Mouse (Mus musculus) right cerebral cortex, postnatal 14 days (tissue): ENCODE data around the gene Ip6k1.
"Not testable (repeated sequence)": the region's sequence is repeated elsewhere in the genome, so short reads cannot be mapped to it uniquely, and the experiment has no call there.

Experiments
- DNase-seq: peaks from one replicate; pipeline ENCODE4 v3.0.0; 2022

The Ip6k1 gene

GRCm38 (mm10) chr9:107982681-107983346, 19.5 kb upstream of the Ip6k1 start, which contains the start of gene Gm20661:
TSS of gene Gm20661 (plus strand) at chr9:107983058.
- peak; percentile 51 for DNase-seq

DNA sequence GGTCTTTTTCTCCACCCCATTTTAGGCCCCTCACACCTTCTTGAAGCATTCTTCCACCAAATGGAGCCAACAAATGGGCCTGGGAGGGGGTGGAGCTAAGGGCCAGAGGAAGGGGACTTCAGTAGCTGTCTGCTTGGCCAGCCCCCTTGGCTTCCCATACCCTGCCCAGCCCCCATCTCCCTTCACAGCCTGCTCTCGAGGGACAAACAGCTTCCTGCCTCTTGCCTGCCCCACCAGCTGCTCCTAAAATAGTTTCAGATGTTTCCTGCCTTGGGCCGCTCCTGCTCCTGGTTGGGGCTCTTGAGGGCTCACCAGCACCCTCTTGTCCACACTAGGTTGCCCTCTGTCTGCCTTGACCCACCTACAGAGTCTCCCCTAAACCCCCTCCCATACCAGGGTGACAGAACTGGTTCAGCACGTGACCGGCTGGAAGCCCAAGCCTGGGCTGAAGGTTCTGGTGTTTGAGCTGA, 18.8 kb upstream of the Ip6k1 start:
- peak; percentile 50 for DNase-seq

DNA sequence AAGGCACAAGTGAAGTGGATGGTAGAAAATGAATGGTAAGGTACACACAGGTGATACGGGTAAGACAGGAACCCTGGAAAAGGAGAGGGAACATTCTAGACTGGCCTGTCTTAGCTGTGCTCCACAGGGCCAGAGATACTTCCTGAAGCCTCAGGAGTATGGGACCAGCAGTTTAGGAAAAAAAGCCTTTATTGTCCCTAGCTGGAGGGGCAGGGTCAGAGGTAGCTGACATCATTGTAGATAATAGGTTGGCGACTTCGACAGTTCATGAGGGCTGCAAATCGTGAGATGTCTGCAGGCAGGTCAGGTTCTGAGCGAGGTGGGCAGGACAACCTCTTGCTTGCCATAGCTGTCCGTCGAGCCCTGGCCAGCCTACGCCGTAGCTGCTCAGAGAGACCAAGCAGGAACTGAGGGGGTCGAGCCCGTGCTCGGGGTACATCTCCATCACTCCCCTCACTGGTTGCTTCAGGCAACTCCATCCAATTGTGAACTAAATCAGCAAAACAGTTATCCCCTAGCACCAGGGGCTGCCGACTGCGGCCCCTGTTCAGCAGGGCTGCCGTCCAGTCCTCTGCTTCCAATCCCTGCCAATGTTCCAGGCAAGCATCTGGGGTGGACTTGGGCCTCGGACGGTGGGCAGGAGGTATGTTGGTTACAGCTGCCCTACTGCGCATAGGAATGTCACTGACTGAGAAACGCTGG, 18.1 kb upstream of the Ip6k1 start:
- DNase-seq: no peak

DNA sequence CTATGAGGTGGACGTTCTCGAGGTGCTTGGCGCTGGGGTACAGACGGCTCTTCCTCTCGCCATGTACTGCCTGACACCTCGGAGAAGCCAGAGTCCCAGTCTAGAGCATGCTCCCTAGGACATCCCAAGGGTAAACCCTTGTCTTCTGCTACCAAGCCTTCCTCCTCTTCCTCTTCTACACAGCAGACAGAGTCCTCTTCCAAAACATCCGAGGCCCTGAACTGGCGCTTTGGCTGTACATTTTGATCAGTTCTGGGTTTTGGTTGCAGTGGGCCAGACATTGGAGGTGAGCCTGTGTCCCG, 17.6 kb upstream of the Ip6k1 start:
- no peak for DNase-seq

DNA sequence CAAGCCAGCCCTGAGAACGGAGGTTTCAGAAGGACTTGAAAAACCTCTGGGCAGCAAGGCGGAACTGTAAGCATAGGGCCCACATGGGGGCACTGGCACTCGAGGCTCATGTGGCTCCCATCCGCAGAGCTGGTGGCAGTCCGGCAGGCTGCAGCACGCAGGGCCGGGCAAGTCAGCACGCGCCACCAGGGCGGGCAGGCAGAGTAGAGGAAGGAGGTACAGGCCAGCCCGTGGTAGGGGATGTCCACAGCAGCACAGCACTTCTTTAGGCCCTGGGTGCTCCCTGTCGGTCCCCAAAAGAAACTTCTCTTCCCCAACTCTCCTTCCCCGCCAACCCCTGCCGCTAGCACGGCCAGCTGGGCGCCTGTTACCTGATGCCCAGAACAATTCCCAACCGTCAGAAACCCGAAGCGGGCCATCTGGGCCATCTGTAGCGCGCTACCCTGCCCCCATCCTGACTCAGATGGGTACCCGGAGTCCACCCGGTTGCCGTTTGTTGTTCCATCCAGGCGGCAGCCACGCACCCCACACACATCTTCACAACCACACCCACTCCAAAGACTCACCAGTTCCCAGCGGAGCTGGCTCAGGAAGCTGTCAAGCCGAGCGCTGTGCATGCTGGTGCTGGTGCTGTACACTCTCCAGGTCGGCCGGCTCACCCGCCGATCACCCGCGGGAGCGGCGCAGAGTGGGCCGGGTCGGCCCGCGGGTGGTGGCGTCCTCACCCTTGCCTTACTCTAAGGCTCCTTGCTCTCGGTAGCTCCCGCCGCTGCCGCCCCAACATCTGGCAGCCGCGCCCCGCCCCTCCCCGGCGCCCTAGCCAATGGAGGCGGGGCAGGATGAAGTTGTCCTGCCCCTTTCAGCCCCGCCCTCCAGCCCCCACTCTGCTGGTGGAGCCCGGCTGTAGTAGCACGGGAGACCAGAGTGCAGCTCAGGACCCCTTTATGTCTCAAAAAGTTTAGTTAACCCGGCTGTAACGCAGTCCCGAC, 16.9 kb upstream of the Ip6k1 start, which contains the start of gene Inka1:
TSS of gene Inka1 (minus strand) at position 749 of the 989 bp plus-strand sequence.
- peak; percentile 76 for DNase-seq

GRCm38 (mm10) chr9:107986376-107986775, 15.9 kb upstream of the Ip6k1 start:
- peak; percentile 72 for DNase-seq

GRCm38 (mm10) chr9:107987950-107988349, 14.4 kb upstream of the Ip6k1 start:
- no peak for DNase-seq

GRCm38 (mm10) chr9:107992197-107992596, 10.1 kb upstream of the Ip6k1 start, which contains the start of gene Cdhr4:
TSS of gene Cdhr4 (plus strand) at chr9:107992497.
- no peak for DNase-seq

- DNase-seq: no peak
These were observed 9.3 kb upstream of the Ip6k1 start for GRCm38 (mm10) chr9:107993013-107993412.

- DNase-seq: no peak
These were observed 7.8 kb upstream of the Ip6k1 start for GRCm38 (mm10) chr9:107994464-107994863.

DNA sequence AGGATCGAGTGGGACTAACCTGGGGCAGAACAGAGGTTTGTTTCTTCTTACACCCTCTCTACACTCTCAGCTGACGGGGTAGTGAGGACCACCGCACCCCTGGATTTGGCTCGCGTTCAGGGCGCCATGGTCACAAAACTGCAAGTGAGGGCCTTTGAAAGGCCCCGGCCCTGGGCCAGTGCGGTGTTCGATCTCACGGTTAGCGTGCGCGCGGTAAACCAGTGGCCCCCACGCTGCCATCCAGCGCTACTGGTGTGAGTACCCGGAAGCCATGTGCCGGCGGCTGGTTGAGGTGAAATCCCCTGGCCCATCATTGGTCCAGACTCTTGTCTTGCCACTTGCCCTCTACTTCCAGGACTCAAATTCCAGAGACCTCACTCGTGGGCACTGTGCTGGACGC, 6.8 kb upstream of the Ip6k1 start:
- no peak for DNase-seq

- no peak for DNase-seq
These were observed 6.3 kb upstream of the Ip6k1 start, which contains the start of gene Gm20662 for GRCm38 (mm10) chr9:107996049-107996448. TSS of gene Gm20662 (plus strand) at chr9:107996349.

- DNase-seq: peak; percentile 48
These were observed 653 bp downstream of the Ip6k1 start for GRCm38 (mm10) chr9:108002778-108003530.

DNA sequence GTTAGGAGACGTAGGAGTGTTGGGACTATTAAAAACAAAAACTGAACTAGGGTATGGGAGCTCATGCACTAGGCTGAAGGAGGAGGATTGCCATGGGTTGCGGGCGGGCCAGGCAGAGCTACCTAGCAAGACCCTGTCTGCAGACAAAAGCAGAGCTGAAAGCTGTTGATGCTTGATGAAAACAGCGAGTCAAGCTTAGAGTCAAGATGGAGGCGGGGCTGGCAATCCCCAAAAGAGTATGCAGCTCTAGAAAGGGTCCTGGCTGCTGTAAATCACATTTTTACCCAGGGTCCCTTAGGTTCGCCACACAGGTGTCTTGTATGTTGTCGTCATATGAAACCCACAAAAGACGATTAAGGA, 1.2 kb downstream of the Ip6k1 start:
- DNase-seq: no peak

GRCm38 (mm10) chr9:108008041-108008440, 5.7 kb downstream of the Ip6k1 start:
- DNase-seq: no peak

GRCm38 (mm10) chr9:108010385-108010784, 8.1 kb downstream of the Ip6k1 start:
- no peak for DNase-seq

GRCm38 (mm10) chr9:108013577-108013976, 11.3 kb downstream of the Ip6k1 start:
- DNase-seq: not testable (repeated sequence)

- no peak for DNase-seq
These were observed 14.8 kb downstream of the Ip6k1 start for GRCm38 (mm10) chr9:108017127-108017526.

- no peak for DNase-seq
These were observed 18.4 kb downstream of the Ip6k1 start for GRCm38 (mm10) chr9:108020741-108021140.

- no peak for DNase-seq
These were observed 20.9 kb downstream of the Ip6k1 start for GRCm38 (mm10) chr9:108023216-108023615.

DNA sequence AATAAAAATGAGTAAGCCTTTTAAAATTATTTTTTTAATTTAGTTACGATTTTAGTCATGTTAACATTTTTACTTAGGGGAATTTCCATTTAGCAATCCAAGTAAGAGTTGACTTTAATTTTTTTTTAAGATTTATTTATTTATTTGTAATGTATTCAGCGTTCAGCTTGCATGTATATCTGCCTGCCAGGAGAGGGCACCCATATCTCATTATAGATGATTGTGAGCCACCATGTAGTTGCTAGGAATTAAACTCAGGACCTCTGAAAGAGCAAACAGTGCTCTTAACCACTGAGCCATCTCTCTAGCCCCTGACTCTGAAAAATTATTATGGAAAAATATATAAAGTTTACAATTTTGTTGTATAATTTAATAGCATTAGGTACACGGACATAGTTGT, 24.3 kb downstream of the Ip6k1 start:
- no peak for DNase-seq

DNA sequence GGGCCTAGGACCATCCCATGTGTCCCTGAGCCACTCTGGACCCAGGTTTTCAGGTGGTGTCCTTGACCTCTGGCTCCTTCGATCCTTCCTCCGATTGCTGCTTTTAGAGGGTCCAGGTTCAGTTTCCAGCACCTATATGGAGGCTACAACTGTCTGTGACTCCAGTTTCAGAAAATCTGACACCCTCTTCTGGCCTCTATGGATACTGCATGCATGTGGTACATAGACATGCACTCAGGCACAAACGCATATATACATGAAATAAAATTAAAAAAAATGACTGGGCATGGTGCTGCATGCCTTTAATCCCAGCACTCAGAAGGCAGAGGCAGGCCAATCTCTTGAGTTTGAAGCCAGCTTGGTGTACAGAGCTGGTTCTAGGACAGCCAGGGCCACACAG, 25.6 kb downstream of the Ip6k1 start:
- no peak for DNase-seq
